In genomic region chr4:117599986-117600565, GRCm38 (mm10) we compare ENCODE assay signal across 20 mouse cellular contexts. TPM values are rescaled to one million over a fixed set of nuclear protein-coding genes. Genes with fewer than 3 reads are reported as not detected.
DNase-seq lines count a peak whose midpoint lies in the region; ATAC-seq and TF ChIP-seq lines count a peak whose summit lies in the region.
"Had no signal": no experiment of that assay in that cellular context is flagged by ENCODE, and none has a peak within 500 bp of the region (broad histone marks: within the 10 kb centered on the region; RNA-seq: fewer than 3 reads in every experiment).

No protein-coding gene starts in this region.

- no peaks in the 10 kb centered on the region for H3K9me3 ChIP-seq in embryonic facial prominence, embryonic 13.5 days
- no peaks in the 10 kb centered on the region for H3K9me3 ChIP-seq in embryonic facial prominence, embryonic 10.5 days
- no peaks in the 10 kb centered on the region for H3K9me3 ChIP-seq in hindbrain, embryonic 13.5 days
- no peaks in the 10 kb centered on the region for H3K9me3 ChIP-seq in hindbrain, embryonic 12.5 days (replicated peaks)
- H3K9me3 ChIP-seq in embryonic facial prominence, embryonic 15.5 days (replicated peaks): no peaks in the 10 kb centered on the region
- no peaks in the 10 kb centered on the region for H3K9me3 ChIP-seq in midbrain, embryonic 16.5 days (replicated peaks; ENCODE audit: control insufficient read depth, low read length, poor library complexity, severe bottlenecking)
- H3K9me3 ChIP-seq in liver, postnatal 0 days (ENCODE audit: low read length): no peaks in the 10 kb centered on the region
- H3K9me3 ChIP-seq: G1E; liver, embryonic 12.5 days; lung, embryonic 15.5 days; neural tube, embryonic 12.5 days had no signal

- DNase-seq in embryonic facial prominence, embryonic 10.5 days (ENCODE audit: low spot score): no peak
- no peak for DNase-seq in layer of hippocampus, adult 2 months (ENCODE audit: low spot score in 2 of 2)
- DNase-seq in liver, postnatal 0 days: no peak
- DNase-seq: cerebellum, postnatal 14 days; heart, postnatal 10 days; kidney, adult 9 months; kidney, postnatal 4 days; right cerebral cortex, postnatal 14 days; thymus, postnatal 14 days had no signal

- no peak overlapping the region for H3K4me3 ChIP-seq in embryonic facial prominence, embryonic 13.5 days
- no peak overlapping the region for H3K4me3 ChIP-seq in embryonic facial prominence, embryonic 10.5 days
- H3K4me3 ChIP-seq in hindbrain, embryonic 13.5 days: no peak overlapping the region
- no peak overlapping the region for H3K4me3 ChIP-seq in hindbrain, embryonic 12.5 days
- no peak overlapping the region for H3K4me3 ChIP-seq in embryonic facial prominence, embryonic 15.5 days (replicated peaks)
- no peak overlapping the region for H3K4me3 ChIP-seq in midbrain, embryonic 16.5 days (ENCODE audit: low read depth, low read length)
- H3K4me3 ChIP-seq in layer of hippocampus, adult 2 months: no peak overlapping the region
- H3K4me3 ChIP-seq in liver, postnatal 0 days (ENCODE audit: low read depth, low read length): no peak overlapping the region
- H3K4me3 ChIP-seq: liver, embryonic 12.5 days; lung, embryonic 15.5 days; neural tube, embryonic 12.5 days had no signal

- ATAC-seq in embryonic facial prominence, embryonic 13.5 days (ENCODE audit: insufficient number of reproducible peaks, insufficient read depth, low FRiP score, low TSS enrichment, low read depth): no peak
- ATAC-seq in hindbrain, embryonic 13.5 days (ENCODE audit: low FRiP score): peak; percentile 25; the same call in 1 of the 2 replicates
- ATAC-seq in hindbrain, embryonic 12.5 days (ENCODE audit: low FRiP score): no peak
- peak; percentile 40; the same call in 1 of the 2 replicates for ATAC-seq in embryonic facial prominence, embryonic 15.5 days (ENCODE audit: insufficient number of reproducible peaks, low FRiP score, low TSS enrichment, low read depth)
- ATAC-seq in midbrain, embryonic 16.5 days: peak; percentile 19; the same call in 1 of the 2 replicates
- no peak for ATAC-seq in liver, postnatal 0 days
- ATAC-seq: CD4-positive, CD25-positive, alpha-beta regulatory T cell, adult 4 months; liver, embryonic 12.5 days had no signal

- no peaks in the 10 kb centered on the region for H3K27me3 ChIP-seq in embryonic facial prominence, embryonic 13.5 days
- no peaks in the 10 kb centered on the region for H3K27me3 ChIP-seq in embryonic facial prominence, embryonic 10.5 days (replicated peaks; ENCODE audit: low read depth, poor library complexity, severe bottlenecking)
- H3K27me3 ChIP-seq in hindbrain, embryonic 13.5 days: no peaks in the 10 kb centered on the region
- H3K27me3 ChIP-seq in hindbrain, embryonic 12.5 days: no peaks in the 10 kb centered on the region
- no peaks in the 10 kb centered on the region for H3K27me3 ChIP-seq in embryonic facial prominence, embryonic 15.5 days
- no peaks in the 10 kb centered on the region for H3K27me3 ChIP-seq in midbrain, embryonic 16.5 days (ENCODE audit: control insufficient read depth, insufficient read depth, low read depth, low read length)
- H3K27me3 ChIP-seq in liver, postnatal 0 days (ENCODE audit: insufficient read depth, low read length): no peaks in the 10 kb centered on the region
- H3K27me3 ChIP-seq: liver, embryonic 12.5 days; lung, embryonic 15.5 days; neural tube, embryonic 12.5 days had no signal

- H3K27ac ChIP-seq in embryonic facial prominence, embryonic 13.5 days: peak overlapping the region; percentile 44; the same call in 1 of the 2 replicates
- H3K27ac ChIP-seq in embryonic facial prominence, embryonic 10.5 days (replicated peaks): no peak overlapping the region
- peak overlapping the region; percentile 10; the same call in 1 of the 2 replicates for H3K27ac ChIP-seq in hindbrain, embryonic 13.5 days
- no peak overlapping the region for H3K27ac ChIP-seq in hindbrain, embryonic 12.5 days
- H3K27ac ChIP-seq in embryonic facial prominence, embryonic 15.5 days (replicated peaks): 0 out of 2 replicates have a peak overlapping the region, but pooled peaks have one; percentile 17
- H3K27ac ChIP-seq in midbrain, embryonic 16.5 days (ENCODE audit: low read length): no peak overlapping the region
- no peak overlapping the region for H3K27ac ChIP-seq in layer of hippocampus, adult 2 months
- no peak overlapping the region for H3K27ac ChIP-seq in liver, postnatal 0 days (ENCODE audit: low read depth)
- H3K27ac ChIP-seq: liver, embryonic 12.5 days; lung, embryonic 15.5 days; macrophage; neural tube, embryonic 12.5 days had no signal

- 46% methylated on average over 7 of the region's 7 CpGs for WGBS in embryonic facial prominence, embryonic 13.5 days
- WGBS in embryonic facial prominence, embryonic 10.5 days: 62% methylated on average over 7 of the region's 7 CpGs
- WGBS in hindbrain, embryonic 13.5 days: 69% methylated on average over 7 of the region's 7 CpGs
- 61% methylated on average over 7 of the region's 7 CpGs for WGBS in hindbrain, embryonic 12.5 days
- WGBS in embryonic facial prominence, embryonic 15.5 days: 38% methylated on average over 7 of the region's 7 CpGs
- WGBS in midbrain, embryonic 16.5 days: 49% methylated on average over 7 of the region's 7 CpGs
- 77% methylated on average over 7 of the region's 7 CpGs for WGBS in liver, postnatal 0 days (ENCODE audit: insufficient replicate concordance)

- TF ChIP-seq CTCF in layer of hippocampus, adult 2 months (conservative IDR thresholded peaks at IDR 0.05): no peak
- TF ChIP-seq CTCF in liver, postnatal 0 days (IDR thresholded peaks at IDR 0.05; ENCODE audit: low read depth): no peak

- H3K36me3 ChIP-seq in embryonic facial prominence, embryonic 13.5 days: peaks cover 70% of the 10 kb centered on the region
- peaks cover 78% of the 10 kb centered on the region for H3K36me3 ChIP-seq in embryonic facial prominence, embryonic 10.5 days (replicated peaks)
- H3K36me3 ChIP-seq in hindbrain, embryonic 13.5 days: peaks cover 39% of the 10 kb centered on the region
- peaks cover 19% of the 10 kb centered on the region for H3K36me3 ChIP-seq in hindbrain, embryonic 12.5 days
- H3K36me3 ChIP-seq in embryonic facial prominence, embryonic 15.5 days: peaks cover 33% of the 10 kb centered on the region
- peaks cover 6% of the 10 kb centered on the region; the same call in 1 of the 2 replicates for H3K36me3 ChIP-seq in midbrain, embryonic 16.5 days (ENCODE audit: control insufficient read depth, insufficient read depth, low read length)
- peaks cover 17% of the 10 kb centered on the region; the same call in 1 of the 2 replicates for H3K36me3 ChIP-seq in liver, postnatal 0 days (replicated peaks; ENCODE audit: insufficient read depth, low read length)

- H3K4me2 ChIP-seq in embryonic facial prominence, embryonic 13.5 days: no peak overlapping the region
- no peak overlapping the region for H3K4me2 ChIP-seq in hindbrain, embryonic 13.5 days
- H3K4me2 ChIP-seq in hindbrain, embryonic 12.5 days (replicated peaks): no peak overlapping the region
- no peak overlapping the region for H3K4me2 ChIP-seq in embryonic facial prominence, embryonic 15.5 days (replicated peaks)
- H3K4me2 ChIP-seq in midbrain, embryonic 16.5 days (ENCODE audit: low read length): no peak overlapping the region
- no peak overlapping the region for H3K4me2 ChIP-seq in liver, postnatal 0 days (ENCODE audit: low read depth, low read length)
- H3K4me2 ChIP-seq: liver, embryonic 12.5 days; lung, embryonic 15.5 days; neural tube, embryonic 12.5 days had no signal

- no peak overlapping the region for H3K9ac ChIP-seq in embryonic facial prominence, embryonic 13.5 days
- no peak overlapping the region for H3K9ac ChIP-seq in hindbrain, embryonic 13.5 days
- no peak overlapping the region for H3K9ac ChIP-seq in hindbrain, embryonic 12.5 days
- no peak overlapping the region for H3K9ac ChIP-seq in embryonic facial prominence, embryonic 15.5 days
- H3K9ac ChIP-seq in midbrain, embryonic 16.5 days (ENCODE audit: low read depth, low read length): no peak overlapping the region
- no peak overlapping the region for H3K9ac ChIP-seq in liver, postnatal 0 days (replicated peaks)
- H3K9ac ChIP-seq: liver, embryonic 12.5 days; lung, embryonic 15.5 days; neural tube, embryonic 12.5 days had no signal

- TF ChIP-seq EP300 in liver, postnatal 0 days (IDR thresholded peaks at IDR 0.05; ENCODE audit: low read depth): no peak

- peaks cover 36% of the 10 kb centered on the region for H3K4me1 ChIP-seq in embryonic facial prominence, embryonic 13.5 days
- peaks cover 32% of the 10 kb centered on the region for H3K4me1 ChIP-seq in embryonic facial prominence, embryonic 10.5 days
- H3K4me1 ChIP-seq in hindbrain, embryonic 13.5 days (replicated peaks): peaks cover 43% of the 10 kb centered on the region
- H3K4me1 ChIP-seq in hindbrain, embryonic 12.5 days: peaks cover 30% of the 10 kb centered on the region
- H3K4me1 ChIP-seq in embryonic facial prominence, embryonic 15.5 days: peaks cover 31% of the 10 kb centered on the region
- peaks cover 24% of the 10 kb centered on the region for H3K4me1 ChIP-seq in midbrain, embryonic 16.5 days (ENCODE audit: control insufficient read depth, insufficient read depth, low read length)
- no peaks in the 10 kb centered on the region for H3K4me1 ChIP-seq in liver, postnatal 0 days (ENCODE audit: insufficient read depth)
- H3K4me1 ChIP-seq: lung, embryonic 15.5 days had no signal

RNA-seq across cellular contexts. Expression of gene Eri3, which starts 49.9 kb away (rescaled TPM):
- 166 and 168 TPM in 2 replicates for polyA plus RNA-seq in embryonic facial prominence, embryonic 13.5 days (2015; fragmentation: Nextera tagmentation; extraction: Ambion mirVana)
- polyA plus RNA-seq in embryonic facial prominence, embryonic 10.5 days (2016; fragmentation: Nextera tagmentation; extraction: Ambion mirVana): 121 and 132 TPM in 2 replicates
- 205 and 214 TPM in 2 replicates for polyA plus RNA-seq in hindbrain, embryonic 13.5 days (2015; fragmentation: Nextera tagmentation; extraction: Ambion mirVana)
- polyA plus RNA-seq in hindbrain, embryonic 12.5 days (2016; fragmentation: Nextera tagmentation; extraction: Ambion mirVana): 177 and 178 TPM in 2 replicates
- 159 and 169 TPM in 2 replicates for polyA plus RNA-seq in embryonic facial prominence, embryonic 15.5 days (2015; fragmentation: Nextera tagmentation; extraction: Ambion mirVana)
- polyA plus RNA-seq in midbrain, embryonic 16.5 days (2015; fragmentation: Nextera tagmentation; extraction: Ambion mirVana): 256 and 282 TPM in 2 replicates
- 100 to 1,000 TPM; 194 to 211 TPM for total RNA-seq in layer of hippocampus, adult 2 months (2021)
- polyA plus RNA-seq in liver, postnatal 0 days (2015; fragmentation: Nextera tagmentation; extraction: Ambion mirVana): 27.8 and 30.5 TPM in 2 replicates

Comparison
In these comparisons a context has a peak if more than half of its experiments do, and no peak if none do; other contexts are left out.
1. ATAC-seq: peak in hindbrain, embryonic 13.5 days (single experiment), embryonic facial prominence, embryonic 15.5 days (single experiment) and midbrain, embryonic 16.5 days (single experiment); none in embryonic facial prominence, embryonic 13.5 days (single experiment), hindbrain, embryonic 12.5 days (single experiment) and liver, postnatal 0 days (single experiment).
2. H3K27ac ChIP-seq: peak in embryonic facial prominence, embryonic 13.5 days (single experiment), hindbrain, embryonic 13.5 days (single experiment) and embryonic facial prominence, embryonic 15.5 days (single experiment); none in embryonic facial prominence, embryonic 10.5 days (single experiment), hindbrain, embryonic 12.5 days (single experiment), midbrain, embryonic 16.5 days (single experiment), layer of hippocampus, adult 2 months (single experiment) and liver, postnatal 0 days (single experiment).